Mouse (Mus musculus): Measurements from ENCODE around the gene Bbs9. TPM values are rescaled to one million over a fixed set of nuclear protein-coding genes. Genes with fewer than 3 reads are reported as not detected.

Bbs9 gene
- total RNA-seq, 2 experiments from 2014 or later: 36.7 to 37.6 TPM

DNA sequence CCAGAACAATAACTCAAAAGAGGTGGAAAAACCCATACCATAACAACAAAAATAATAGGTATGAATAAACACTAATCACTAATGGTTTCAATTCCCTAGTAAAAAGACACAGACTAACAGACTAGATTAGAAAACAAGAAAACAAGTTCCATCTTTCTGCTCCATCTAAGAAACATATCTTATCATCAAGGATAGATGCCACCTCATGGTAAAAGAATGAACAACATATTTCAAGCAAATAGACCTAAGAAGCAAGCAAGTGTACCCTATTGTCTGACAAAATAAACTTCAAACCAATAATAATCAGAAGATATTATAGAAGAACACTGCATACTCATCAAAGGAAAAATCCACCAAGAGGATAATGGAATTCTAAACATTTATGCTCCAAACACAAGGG is 441.3 kb downstream of the Bbs9 start:
- intact Hi-C loops (cut with DNase I): no loop called here
- no peak for DNase-seq (ENCODE audit: low spot score in 2 of 2)

DNA sequence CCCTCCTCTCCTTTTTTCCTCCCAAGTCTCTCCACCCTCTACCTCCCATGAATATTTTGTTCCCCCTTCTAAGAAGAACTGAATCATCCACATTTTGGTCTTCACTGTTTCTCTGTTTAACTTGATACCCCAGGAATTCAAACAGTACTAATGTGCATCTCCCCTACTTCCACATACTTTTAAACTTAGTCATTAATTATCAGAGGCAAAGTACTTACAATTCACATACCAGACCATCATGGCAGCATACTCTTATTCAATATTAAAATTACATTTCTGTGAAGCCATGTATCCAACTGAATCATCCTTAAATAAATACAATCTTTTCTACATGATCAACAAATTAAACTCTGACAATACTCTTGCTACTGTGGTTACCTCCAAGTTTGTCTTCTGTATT is 460.1 kb downstream of the Bbs9 start:
- intact Hi-C loops (cut with DNase I): no loop called here
- DNase-seq (ENCODE audit: low spot score in 2 of 2): no peak

Other genes starting within 250 kb of the Bbs9 start
- gene Zfp599, start 215.8 kb upstream of the Bbs9 start, total RNA-seq (2021): 1 to 10 TPM; 4.3 to 4.4 TPM
- gene Zfp810, start 168.1 kb upstream of the Bbs9 start, total RNA-seq (2021): 10 to 100 TPM; 16.5 to 20.4 TPM
- gene Anln, start 86.5 kb upstream of the Bbs9 start, total RNA-seq (2021): 10 to 100 TPM; 12.1 to 12.5 TPM
- 1 to 10 TPM; 6.9 to 7.9 TPM for gene 9530077C05Rik, start 64.2 kb upstream of the Bbs9 start, total RNA-seq (2021)
- gene Gm17545, start 21.4 kb upstream of the Bbs9 start, total RNA-seq (2021): not detected
- 10 to 100 TPM; 43.4 to 43.5 TPM for gene Rp9, start 6.0 kb upstream of the Bbs9 start, total RNA-seq (2021)